Mouse (Mus musculus): ENCODE measurements at regions not wholly inside any gene's neighbourhood (a gene's known extent, or its start where the extent isn't known, plus 50 kb on each side); places are given as distances from the start of the nearest gene placed in this dataset.

DNA sequence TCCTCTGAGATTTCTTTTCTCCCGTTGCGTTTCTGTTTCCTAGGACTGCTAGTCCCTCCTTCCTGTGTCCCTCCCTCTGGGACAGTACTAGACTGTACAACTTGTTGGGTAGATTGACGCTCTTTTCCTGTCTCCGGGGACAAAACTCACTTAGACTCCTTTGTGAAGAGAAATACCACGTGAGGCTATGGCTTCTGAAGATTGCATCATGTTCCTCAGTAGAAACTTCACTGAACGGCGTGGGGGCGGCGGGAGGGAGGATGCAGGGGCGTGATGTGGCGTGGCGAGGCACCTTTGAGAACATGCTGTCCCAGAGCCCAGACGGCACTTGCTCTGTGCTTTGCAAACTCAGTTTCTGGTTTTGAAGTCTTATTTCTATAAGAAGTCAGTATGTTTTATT is 78.5 kb downstream of the Spata18 start:
- in situ Hi-C loops (cut with MboI, MseI) = no loop called here

DNA sequence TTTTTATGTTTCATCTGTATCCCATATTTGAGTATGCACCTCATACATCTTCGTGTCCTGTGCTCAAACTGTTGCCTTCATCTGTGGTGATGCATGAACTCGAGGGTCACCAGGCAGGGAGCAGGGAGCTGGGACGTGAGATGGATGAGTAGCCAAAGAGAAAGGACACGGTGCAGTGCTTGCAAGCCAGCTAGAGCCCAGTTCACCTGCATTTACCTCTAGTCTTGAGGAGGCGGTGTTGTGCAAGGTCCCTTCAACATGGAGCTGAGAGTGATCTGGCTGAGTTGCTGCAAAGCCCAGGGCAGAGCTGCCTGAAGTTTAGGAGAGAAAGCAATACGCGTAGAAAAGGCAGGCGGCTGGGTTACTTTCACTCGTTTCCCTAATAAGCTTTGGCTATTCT is 80.2 kb downstream of the Spata18 start:
- in situ Hi-C loops (cut with MboI, MseI) = no loop called here

GRCm38 (mm10) chr5:73731991-73732565 is 80.9 kb downstream of the Spata18 start:
- in situ Hi-C loops (cut with MboI, MseI) = no loop called here

DNA sequence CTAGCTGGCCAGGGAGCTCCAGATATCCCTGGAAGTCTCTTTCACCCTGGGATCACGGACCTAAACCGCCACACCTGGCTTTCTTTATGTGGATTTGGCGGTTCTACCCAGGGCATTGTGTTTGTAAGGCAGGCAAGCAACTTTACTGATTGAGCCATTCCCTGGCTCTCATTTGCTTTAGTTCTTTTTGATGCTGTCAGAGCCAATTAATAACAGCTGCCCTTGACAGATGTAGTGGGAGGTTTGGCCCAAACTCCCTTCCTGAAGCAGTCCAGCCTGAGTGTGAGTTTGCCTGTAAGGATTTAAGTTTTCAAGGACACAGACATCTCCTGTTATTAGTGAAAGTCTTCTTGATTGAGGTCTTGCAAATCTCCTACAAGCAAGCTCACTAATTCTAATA is 89.6 kb downstream of the Spata18 start:
- in situ Hi-C loops (cut with MboI, MseI) = no loop called here

DNA sequence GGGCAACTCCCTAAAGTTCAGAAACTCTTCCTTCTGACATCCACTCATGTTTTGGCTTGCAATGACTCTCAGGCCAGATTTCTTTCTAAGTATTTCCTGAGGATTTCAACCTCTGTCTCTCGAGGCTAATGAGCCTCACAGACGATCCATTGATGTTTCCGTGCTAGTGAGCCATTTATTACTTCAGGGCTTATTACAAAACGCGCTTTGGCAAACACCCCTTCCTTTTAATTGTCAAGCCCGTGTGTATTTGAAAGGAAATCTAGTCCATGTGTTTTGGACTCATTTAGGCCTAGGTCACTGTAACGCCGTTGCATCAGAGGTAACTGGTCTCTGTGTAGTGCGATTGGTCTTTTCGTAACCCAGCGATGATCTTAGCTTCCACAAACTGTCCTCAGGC is 90.3 kb downstream of the Spata18 start:
- in situ Hi-C loops (cut with MboI, MseI) = no loop called here

DNA sequence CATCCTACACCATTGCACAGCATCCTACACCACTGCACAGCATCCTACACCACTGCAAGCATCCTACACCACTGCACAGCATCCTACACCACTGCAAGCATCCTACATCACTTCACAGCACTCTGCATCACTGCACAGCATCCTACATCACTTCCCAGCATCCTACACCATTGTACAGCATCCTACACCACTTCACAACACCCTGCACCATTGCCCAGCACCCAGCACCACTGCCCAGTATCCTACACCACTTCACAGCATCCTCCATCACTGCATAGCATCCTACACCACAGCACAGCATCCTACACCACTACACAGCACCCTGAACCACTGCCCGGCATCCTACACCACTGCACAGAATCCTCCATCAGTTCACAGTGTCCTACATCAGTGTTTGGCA is 92.8 kb downstream of the Spata18 start:
- in situ Hi-C loops (cut with MboI, MseI) = no loop called here

GRCm38 (mm10) chr5:73749791-73750190 is 98.6 kb downstream of the Spata18 start:
- in situ Hi-C loops (cut with MboI, MseI) = no loop called here

- in situ Hi-C loops (cut with MboI, MseI) = no loop called here
Measured at GRCm38 (mm10) chr5:73752225-73752644, 101.1 kb downstream of the Spata18 start.

DNA sequence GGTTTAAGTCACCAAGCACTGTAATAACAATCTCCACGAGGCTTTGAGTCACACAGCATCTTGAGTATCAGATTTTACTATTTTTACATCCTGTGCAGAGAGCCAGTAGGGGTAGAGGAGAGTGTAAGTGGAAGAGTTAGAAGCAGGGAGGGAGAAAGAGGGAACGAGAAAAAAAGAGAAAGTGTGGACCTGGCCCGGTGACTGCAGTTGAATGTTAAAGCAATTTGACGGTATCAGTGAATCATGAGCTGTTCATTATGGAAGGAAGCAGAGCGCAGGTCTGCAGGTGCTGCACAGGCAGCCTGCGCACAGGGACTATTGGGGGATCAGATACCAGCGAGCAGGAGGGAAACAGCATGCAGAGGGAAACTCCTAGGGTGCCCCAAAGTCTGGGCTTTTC is 102.6 kb downstream of the Spata18 start:
- in situ Hi-C loops (cut with MboI, MseI) = no loop called here

- in situ Hi-C loops (cut with MboI, MseI) = no loop called here
Measured at GRCm38 (mm10) chr5:73758534-73758933, 107.4 kb downstream of the Spata18 start.

DNA sequence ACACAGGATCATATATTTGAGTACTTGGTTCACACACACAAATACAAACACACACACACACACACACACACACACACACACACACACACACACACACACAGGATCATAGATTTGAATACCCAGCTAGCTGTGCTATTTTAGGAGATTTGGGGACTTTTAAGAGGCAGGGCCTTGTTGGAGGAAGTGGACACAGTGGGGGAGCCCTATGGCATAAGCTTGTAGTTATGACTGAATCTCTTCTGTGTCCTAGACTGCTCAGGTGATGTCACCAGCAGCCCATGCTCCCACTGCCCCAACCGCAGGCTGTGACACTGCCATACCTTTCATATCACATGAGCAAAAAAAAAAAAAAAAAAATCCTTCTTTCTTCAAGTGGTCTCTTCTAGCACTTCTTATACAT is 110.1 kb downstream of the Spata18 start:
- in situ Hi-C loops (cut with MboI, MseI) = no loop called here

GRCm38 (mm10) chr5:73761709-73762108 is 110.5 kb downstream of the Spata18 start:
- in situ Hi-C loops (cut with MboI, MseI) = no loop called here

GRCm38 (mm10) chr5:73764226-73764625 is 113.0 kb downstream of the Spata18 start:
- in situ Hi-C loops (cut with MboI, MseI) = no loop called here

GRCm38 (mm10) chr5:73765466-73765865 is 114.3 kb downstream of the Spata18 start:
- in situ Hi-C loops (cut with MboI, MseI) = no loop called here

- in situ Hi-C loops (cut with MboI, MseI) = no loop called here
Measured at GRCm38 (mm10) chr5:73768253-73768652, 117.1 kb downstream of the Spata18 start.

DNA sequence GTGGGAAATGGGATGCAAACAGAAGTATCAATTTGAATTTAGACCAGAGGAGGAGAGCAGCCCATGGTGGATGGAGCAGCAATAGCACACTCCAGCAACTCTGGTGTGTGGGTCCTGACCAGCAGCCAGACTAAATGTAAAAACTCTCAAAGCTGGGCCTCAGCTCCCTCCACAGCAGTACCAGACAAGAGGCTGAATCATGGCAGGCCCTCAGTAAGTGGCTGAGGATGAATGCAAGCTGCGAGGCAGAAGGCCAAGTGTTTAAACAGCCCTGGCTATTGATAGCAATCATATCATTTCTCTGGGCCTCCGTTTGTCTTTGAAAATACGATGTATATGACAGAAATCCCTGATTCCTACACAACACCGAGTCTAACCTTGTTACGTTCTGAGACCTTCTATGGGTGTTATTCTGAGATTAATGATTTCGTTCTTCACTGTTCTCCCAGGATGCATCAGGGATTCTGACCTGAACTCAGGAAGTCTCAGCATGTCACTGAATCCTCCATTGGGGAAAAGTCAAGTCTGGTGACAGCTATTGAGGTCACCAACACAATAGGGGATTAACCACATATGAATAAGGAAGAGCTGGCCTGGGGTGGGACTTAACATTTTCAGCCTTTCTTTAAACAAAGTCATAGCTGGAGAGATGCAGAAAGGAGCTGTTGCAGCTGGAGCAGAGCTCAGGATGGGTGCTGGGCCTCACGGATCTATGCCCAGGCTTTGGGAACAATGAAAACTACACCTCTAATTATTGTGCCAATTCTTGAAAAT is 124.8 kb downstream of the Spata18 start:
- in situ Hi-C loops (cut with MboI, MseI) = no loop called here

DNA sequence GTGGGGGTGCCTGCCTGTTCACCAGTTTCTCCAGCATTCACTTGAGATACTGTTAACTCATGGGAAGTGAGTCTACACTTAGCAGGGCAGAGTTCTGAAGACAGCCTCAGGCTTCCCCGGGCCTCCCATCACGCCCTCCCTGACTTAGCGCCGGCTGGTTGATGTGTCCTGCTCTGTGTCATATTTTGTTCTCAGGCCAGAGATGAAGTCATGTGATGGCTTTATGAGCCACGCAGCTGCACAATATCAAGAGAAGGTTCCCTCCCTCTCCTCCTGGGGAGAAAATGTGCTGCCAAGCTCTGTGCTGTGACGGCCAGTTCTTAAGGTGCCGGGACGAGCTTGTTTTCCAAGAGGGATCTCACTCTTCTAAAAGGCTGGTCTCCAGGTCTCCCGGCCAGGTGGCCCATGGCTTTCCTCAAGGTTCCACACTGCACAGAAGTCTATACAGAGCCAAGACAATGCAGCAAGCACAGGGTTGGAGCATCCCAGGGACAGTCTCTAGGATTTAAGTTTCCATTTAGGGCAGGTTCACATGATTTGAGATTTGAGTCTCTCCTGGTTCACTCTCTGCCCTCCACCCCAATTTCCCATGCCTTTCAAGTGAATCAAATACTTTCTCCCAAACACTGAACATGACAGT is 126.2 kb downstream of the Spata18 start:
- in situ Hi-C loops (cut with MboI, MseI) = no loop called here

- in situ Hi-C loops (cut with MboI, MseI) = no loop called here
Measured at GRCm38 (mm10) chr5:73781190-73781940, 130.2 kb downstream of the Spata18 start.

GRCm38 (mm10) chr5:73782214-73783091 is 131.3 kb downstream of the Spata18 start:
- in situ Hi-C loops (cut with MboI, MseI) = no loop called here

DNA sequence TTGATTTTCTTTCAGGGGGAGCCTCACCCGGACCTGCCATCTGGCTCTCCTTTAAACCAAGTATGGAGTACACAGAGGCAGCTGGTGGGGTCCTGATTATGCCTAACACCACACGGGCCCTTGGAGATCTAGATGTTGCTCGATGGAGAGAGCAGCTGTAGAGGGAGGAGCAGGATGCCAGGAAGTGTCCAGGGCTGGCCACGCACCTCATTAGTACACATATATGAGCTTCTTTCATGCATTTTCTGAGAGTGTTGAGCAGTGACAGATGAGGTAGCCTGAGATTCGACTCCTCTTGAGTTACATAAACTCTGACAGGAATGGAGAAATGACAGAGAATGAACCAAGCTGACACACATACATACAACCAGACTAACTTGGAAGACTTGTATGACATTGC is 136.1 kb downstream of the Spata18 start:
- in situ Hi-C loops (cut with MboI, MseI) = no loop called here

- in situ Hi-C loops (cut with MboI, MseI) = no loop called here
Measured at GRCm38 (mm10) chr5:73792216-73792615, 141.0 kb downstream of the Spata18 start.

All from regulatory T cell (primary cell).